Mouse (Mus musculus): ENCODE data around the gene C1ql4. TPM values are rescaled to one million over a fixed set of nuclear protein-coding genes. Genes with fewer than 3 reads are reported as not detected.
A peak's percentile ranks its signal among the peaks of the same experiment; 100 is the strongest.

Gene C1ql4
- total RNA-seq, 2 experiments from 2014 or later = not detected

- peak in 1 of 2 experiments; percentile 60 for DNase-seq (ENCODE audit: low spot score in 2 of 2)
Observed at GRCm38 (mm10) chr15:99099139-99099556, 11.5 kb upstream of the C1ql4 start.

GRCm38 (mm10) chr15:99098493-99098861, 10.9 kb upstream of the C1ql4 start:
- DNase-seq (ENCODE audit: low spot score in 2 of 2) = no peak

GRCm38 (mm10) chr15:99097840-99098492, 10.3 kb upstream of the C1ql4 start:
- no peak for DNase-seq (ENCODE audit: low spot score in 2 of 2)

- DNase-seq (ENCODE audit: low spot score in 2 of 2) = no peak
Observed at GRCm38 (mm10) chr15:99096831-99097500, 9.3 kb upstream of the C1ql4 start.

- DNase-seq (ENCODE audit: low spot score in 2 of 2) = no peak
Observed at GRCm38 (mm10) chr15:99096061-99096793, 8.6 kb upstream of the C1ql4 start.

- DNase-seq (ENCODE audit: low spot score in 2 of 2) = no peak
Observed at GRCm38 (mm10) chr15:99095356-99095755, 7.7 kb upstream of the C1ql4 start.

GRCm38 (mm10) chr15:99094631-99095270, 7.1 kb upstream of the C1ql4 start:
- DNase-seq (ENCODE audit: low spot score in 2 of 2) = no peak

- DNase-seq (ENCODE audit: low spot score in 2 of 2) = peak in 1 of 2 experiments; percentile 36
Observed at GRCm38 (mm10) chr15:99093291-99094258, 6.0 kb upstream of the C1ql4 start.

GRCm38 (mm10) chr15:99092870-99093269, 5.3 kb upstream of the C1ql4 start, which contains the start of gene Dnajc22:
Gene Dnajc22 (plus strand): TSS chr15:99093170.
- no peak for DNase-seq (ENCODE audit: low spot score in 2 of 2)

GRCm38 (mm10) chr15:99089069-99089468, 1.5 kb upstream of the C1ql4 start:
- DNase-seq (ENCODE audit: low spot score in 2 of 2) = no peak

GRCm38 (mm10) chr15:99088292-99088691, 675 bp upstream of the C1ql4 start:
- DNase-seq (ENCODE audit: low spot score in 2 of 2) = peak; percentile 80 to 84

GRCm38 (mm10) chr15:99085997-99086396, 1.6 kb downstream of the C1ql4 start:
- DNase-seq (ENCODE audit: low spot score in 2 of 2) = no peak

GRCm38 (mm10) chr15:99084618-99085017, 3.0 kb downstream of the C1ql4 start:
- no peak for DNase-seq (ENCODE audit: low spot score in 2 of 2)

GRCm38 (mm10) chr15:99083867-99084557, 3.6 kb downstream of the C1ql4 start:
- DNase-seq (ENCODE audit: low spot score in 2 of 2) = no peak

- peak in 1 of 2 experiments; percentile 42 for DNase-seq (ENCODE audit: low spot score in 2 of 2)
Observed at GRCm38 (mm10) chr15:99083258-99083657, 4.4 kb downstream of the C1ql4 start.

GRCm38 (mm10) chr15:99082840-99083239, 4.8 kb downstream of the C1ql4 start:
- no peak for DNase-seq (ENCODE audit: low spot score in 2 of 2)

GRCm38 (mm10) chr15:99082322-99082721, 5.3 kb downstream of the C1ql4 start:
- no peak for DNase-seq (ENCODE audit: low spot score in 2 of 2)

- no peak for DNase-seq (ENCODE audit: low spot score in 2 of 2)
Observed at GRCm38 (mm10) chr15:99079804-99080203, 7.8 kb downstream of the C1ql4 start.

GRCm38 (mm10) chr15:99078181-99078910, 9.3 kb downstream of the C1ql4 start:
- DNase-seq (ENCODE audit: low spot score in 2 of 2) = no peak

Data from gastrocnemius, postnatal 4 days (tissue).